Mouse (Mus musculus) MEL (cell line): ENCODE measurements around the gene Med12l.

Experiments used
- CTCF ChIP-seq, 3 experiments: IDR thresholded peaks in 2 of 3; conservative IDR thresholded peaks in 1 of 3; 2 replicates each; pipeline ENCODE4 v1.5.1; 2011 to 2012; ENCODE audit warnings: low read length in 3 of 3, low read depth in 2 of 3, mild to moderate bottlenecking in 2 of 3, improper control_type of control experiment in 1 of 3, inconsistent platforms in 1 of 3, mixed read lengths in 1 of 3, moderate library complexity in 1 of 3; ENCODE audit not compliant: control insufficient read depth in 1 of 3, insufficient read depth in 1 of 3, poor library complexity in 1 of 3, severe bottlenecking in 1 of 3
- GATA1 ChIP-seq: IDR thresholded peaks from 2 replicates; pipeline ENCODE4 v1.6.1; 2011; ENCODE audit warnings: low read depth, low read length, improper control_type of control experiment
- MAX ChIP-seq: IDR thresholded peaks from 2 replicates; pipeline ENCODE4 v1.6.1; 2011; ENCODE audit warnings: low read length, improper control_type of control experiment

- TF ChIP-seq CTCF (IDR thresholded peaks at IDR 0.05 in 2 of 3, conservative IDR thresholded peaks at IDR 0.05 in 1 of 3; ENCODE audit: control insufficient read depth in 1 of 3, insufficient read depth in 1 of 3, low read depth in 2 of 3, low read length in 3 of 3, poor library complexity in 1 of 3, severe bottlenecking in 1 of 3) (no peak), MAX (no peak), GATA1 (no peak)
Observed at GRCm38 (mm10) chr3:59111944-59112343, 106.3 kb downstream of the Med12l start.
